Mouse (Mus musculus) hindbrain, postnatal 0 days (tissue): ENCODE results near the gene Tuba8. TPM values are rescaled to one million over a fixed set of nuclear protein-coding genes. Genes with fewer than 3 reads are reported as not detected.

Experiments
- ATAC-seq: fragments of 200-750 bp; cut with Nextera tagmentation; 2 replicates; pipeline ENCODE4 v1.8.0; 2017; ENCODE audit warnings: mild to moderate bottlenecking, moderate TSS enrichment, moderate library complexity
- DNase-seq: peaks from one replicate; pipeline ENCODE4 v3.0.0-alpha.2; 2015; ENCODE audit warnings: low spot score
- H3K27ac ChIP-seq: fragments of 300-500 bp; sonication (generic); 2 replicates; pipeline ENCODE4 v1.5.1; 2014; ENCODE audit warnings: mild to moderate bottlenecking
- H3K27me3 ChIP-seq: fragments of 300-500 bp; sonication (generic); 2 replicates; pipeline ENCODE4 v1.6.1; 2014; ENCODE audit warnings: low read length, mixed read lengths; ENCODE audit not compliant: insufficient read depth
- H3K36me3 ChIP-seq: fragments of 300-500 bp; sonication (generic); 2 replicates; pipeline ENCODE4 v1.6.1; 2014; ENCODE audit warnings: low read length, mixed read lengths; ENCODE audit not compliant: insufficient read depth
- H3K4me1 ChIP-seq: fragments of 300-500 bp; sonication (generic); 2 replicates; pipeline ENCODE4 v1.6.1; 2014; ENCODE audit warnings: antibody characterized with exemption, low read length, mixed read lengths; ENCODE audit not compliant: insufficient read depth
- H3K4me2 ChIP-seq: fragments of 300-500 bp; sonication (generic); 2 replicates; pipeline ENCODE4 v1.6.1; 2014; ENCODE audit warnings: low read depth, mild to moderate bottlenecking, low read length, moderate library complexity, mixed read lengths
- H3K4me3 ChIP-seq: fragments of 300-500 bp; sonication (generic); 2 replicates; pipeline ENCODE4 v1.5.1; 2014; ENCODE audit warnings: low read length
- H3K9ac ChIP-seq: fragments of 300-500 bp; sonication (generic); replicated peaks from 2 replicates; pipeline ENCODE4 v1.6.1; 2014; ENCODE audit warnings: mild to moderate bottlenecking, low read length, moderate library complexity, mixed read lengths
- H3K9me3 ChIP-seq: fragments of 300-500 bp; sonication (generic); 2 replicates; pipeline ENCODE4 v1.6.1; 2016; ENCODE audit warnings: low read length, mixed read lengths
- CTCF ChIP-seq: IDR thresholded peaks from 2 replicates; pipeline ENCODE4 v1.5.1; 2016; ENCODE audit warnings: antibody characterized with exemption, control low read depth, low read depth
- WGBS: fragments of 180-500 bp; shearing (Covaris S2); extraction: QIAGEN DNeasy Blood & Tissue Kit; methylation state at CpG from one replicate; pipeline ENCODE4 v1.1.7; 2014; 5-methylcytosine and 5-hydroxymethylcytosine counted together
- polyA plus RNA-seq: library from polyadenylated mRNA; unstranded; fragments of >200 nt; fragmentation: Nextera tagmentation; extraction: Ambion mirVana; gene quantifications from 2 replicates; pipeline ENCODE4 v1.2.1, GENCODE M21; 2015
- total RNA-seq: library from RNA; depleted of rRNA; stranded (reverse); fragments of >200 nt; gene quantifications from 2 replicates; pipeline ENCODE4 v1.2.3, GENCODE M21; 2014; rRNA removed

Gene Tuba8
- total and polyA plus RNA-seq, 2 experiments from 2014 or later, result 2.0 to 3.6 TPM

GRCm38 (mm10) chr6:121262496-121262895 is 52.0 kb downstream of the Tuba8 start:
- DNase-seq (no peak), ATAC-seq (no peak)
- Histone ChIP-seq H3K9ac (no peak overlapping the region), H3K4me1 (no peaks in the 10 kb centered on the region), H3K4me2 (no peak overlapping the region), H3K9me3 (no peaks in the 10 kb centered on the region), H3K27ac (no peak overlapping the region), H3K4me3 (no peak overlapping the region), H3K27me3 (no peaks in the 10 kb centered on the region), H3K36me3 (no peaks in the 10 kb centered on the region)
- WGBS, result 95% methylated on average over 11 of the region's 11 CpGs
- TF ChIP-seq CTCF, result no peak

- no peak for TF ChIP-seq CTCF
- DNase-seq (no peak), ATAC-seq (no peak)
- Histone ChIP-seq H3K4me2 (no peak overlapping the region), H3K9ac (no peak overlapping the region), H3K9me3 (no peaks in the 10 kb centered on the region), H3K4me3 (no peak overlapping the region), H3K27me3 (no peaks in the 10 kb centered on the region), H3K4me1 (no peaks in the 10 kb centered on the region), H3K36me3 (no peaks in the 10 kb centered on the region), H3K27ac (no peak overlapping the region)
- WGBS, result 83% methylated on average over 6 of the region's 6 CpGs
These were observed 59.7 kb downstream of the Tuba8 start for GRCm38 (mm10) chr6:121270156-121270555.

GRCm38 (mm10) chr6:121271707-121272074 is 61.2 kb downstream of the Tuba8 start:
- Histone ChIP-seq H3K9me3 (no peaks in the 10 kb centered on the region), H3K4me2 (peak overlapping the region; percentile 69), H3K4me3 (0 out of 2 replicates have a peak overlapping the region, but pooled peaks have one; percentile 35), H3K27me3 (no peaks in the 10 kb centered on the region), H3K36me3 (no peaks in the 10 kb centered on the region), H3K4me1 (no peaks in the 10 kb centered on the region), H3K27ac (no peak overlapping the region), H3K9ac (no peak overlapping the region)
- WGBS, result 11% methylated on average over 4 of the region's 4 CpGs
- TF ChIP-seq CTCF, result no peak
- no peak for DNase-seq
- peak; percentile 33 for ATAC-seq

GRCm38 (mm10) chr6:121272075-121272800 is 61.7 kb downstream of the Tuba8 start:
- no peaks in the 10 kb centered on the region for H3K9me3 ChIP-seq
- peak; percentile 95 for DNase-seq
- ATAC-seq, result peak; percentile 94
- H3K9ac ChIP-seq, result 0 out of 2 replicates have a peak overlapping the region, but pooled peaks have one; percentile 9
- H3K4me3 ChIP-seq, result peak overlapping the region; percentile 35
- no peaks in the 10 kb centered on the region for H3K27me3 ChIP-seq
- H3K4me1 ChIP-seq, result no peaks in the 10 kb centered on the region
- 12% methylated on average over 17 of the region's 17 CpGs for WGBS
- peak overlapping the region; percentile 62 for H3K27ac ChIP-seq
- no peaks in the 10 kb centered on the region for H3K36me3 ChIP-seq
- TF ChIP-seq CTCF, result peak; percentile 91
- H3K4me2 ChIP-seq, result peak overlapping the region; percentile 69

- no peak overlapping the region for H3K9ac ChIP-seq
- H3K27me3 ChIP-seq, result no peaks in the 10 kb centered on the region
- TF ChIP-seq CTCF, result peak; percentile 55
- H3K27ac ChIP-seq, result no peak overlapping the region
- 72% methylated on average over 3 of the region's 3 CpGs for WGBS
- no peaks in the 10 kb centered on the region for H3K36me3 ChIP-seq
- no peak overlapping the region for H3K4me3 ChIP-seq
- no peaks in the 10 kb centered on the region for H3K9me3 ChIP-seq
- no peak for ATAC-seq
- H3K4me1 ChIP-seq, result no peaks in the 10 kb centered on the region
- DNase-seq, result peak; percentile 63
- H3K4me2 ChIP-seq, result no peak overlapping the region
These were observed 63.9 kb downstream of the Tuba8 start for GRCm38 (mm10) chr6:121274356-121274755.

Other genes starting within 250 kb of the Tuba8 start
- 60.2 and 66.9 TPM in 2 replicates for gene Mical3, start 79.7 kb upstream of the Tuba8 start, total RNA-seq
- gene Mical3, start 79.7 kb upstream of the Tuba8 start, polyA plus RNA-seq, result 19.3 and 19.8 TPM in 2 replicates
- 23.3 and 26.5 TPM in 2 replicates for gene Pex26, start 27.0 kb upstream of the Tuba8 start, total RNA-seq
- gene Pex26, start 27.0 kb upstream of the Tuba8 start, polyA plus RNA-seq, result 10.2 and 11.2 TPM in 2 replicates
- gene Usp18, start 35.2 kb downstream of the Tuba8 start, total RNA-seq, result 1.6 and 3.2 TPM in 2 replicates
- gene Usp18, start 35.2 kb downstream of the Tuba8 start, polyA plus RNA-seq, result 2.7 and 3.5 TPM in 2 replicates
- 42.1 and 58.2 TPM in 2 replicates for gene Slc6a13, start 89.5 kb downstream of the Tuba8 start, total RNA-seq
- gene Slc6a13, start 89.5 kb downstream of the Tuba8 start, polyA plus RNA-seq, result 55.4 and 60.7 TPM in 2 replicates
- gene Slc6a12, start 132.4 kb downstream of the Tuba8 start, total RNA-seq, result 7.1 and 12.8 TPM in 2 replicates
- 5.7 and 5.9 TPM in 2 replicates for gene Slc6a12, start 132.4 kb downstream of the Tuba8 start, polyA plus RNA-seq